Mouse (Mus musculus): ENCODE measurements around the gene Osbpl11. TPM values are rescaled to one million over a fixed set of nuclear protein-coding genes. Genes with fewer than 3 reads are reported as not detected.

Gene Osbpl11
- 10.8 TPM for polyA plus RNA-seq (2017; shearing (Covaris generic))

DNA sequence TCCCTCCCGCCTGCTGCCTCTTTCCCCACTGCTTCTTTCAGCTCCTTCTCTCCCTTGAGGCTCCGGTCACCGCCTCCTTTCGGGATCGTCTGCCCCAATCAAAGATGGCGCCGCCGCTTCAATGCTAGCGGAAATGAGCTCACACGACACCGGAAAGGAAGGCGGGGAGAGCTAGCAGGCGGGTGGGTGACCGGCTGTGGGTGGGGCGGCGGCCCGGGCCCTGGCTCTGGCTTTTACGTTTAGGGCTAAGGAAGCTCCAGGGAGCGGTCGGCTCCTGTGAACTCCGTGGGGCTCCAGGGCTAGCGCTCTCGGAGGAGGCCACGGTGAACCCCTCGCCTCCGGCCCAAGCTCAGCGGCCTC lies at the start of gene Osbpl11:
Osbpl11 (plus strand) TSS at position 171 of the 360 bp plus-strand sequence.

DNA sequence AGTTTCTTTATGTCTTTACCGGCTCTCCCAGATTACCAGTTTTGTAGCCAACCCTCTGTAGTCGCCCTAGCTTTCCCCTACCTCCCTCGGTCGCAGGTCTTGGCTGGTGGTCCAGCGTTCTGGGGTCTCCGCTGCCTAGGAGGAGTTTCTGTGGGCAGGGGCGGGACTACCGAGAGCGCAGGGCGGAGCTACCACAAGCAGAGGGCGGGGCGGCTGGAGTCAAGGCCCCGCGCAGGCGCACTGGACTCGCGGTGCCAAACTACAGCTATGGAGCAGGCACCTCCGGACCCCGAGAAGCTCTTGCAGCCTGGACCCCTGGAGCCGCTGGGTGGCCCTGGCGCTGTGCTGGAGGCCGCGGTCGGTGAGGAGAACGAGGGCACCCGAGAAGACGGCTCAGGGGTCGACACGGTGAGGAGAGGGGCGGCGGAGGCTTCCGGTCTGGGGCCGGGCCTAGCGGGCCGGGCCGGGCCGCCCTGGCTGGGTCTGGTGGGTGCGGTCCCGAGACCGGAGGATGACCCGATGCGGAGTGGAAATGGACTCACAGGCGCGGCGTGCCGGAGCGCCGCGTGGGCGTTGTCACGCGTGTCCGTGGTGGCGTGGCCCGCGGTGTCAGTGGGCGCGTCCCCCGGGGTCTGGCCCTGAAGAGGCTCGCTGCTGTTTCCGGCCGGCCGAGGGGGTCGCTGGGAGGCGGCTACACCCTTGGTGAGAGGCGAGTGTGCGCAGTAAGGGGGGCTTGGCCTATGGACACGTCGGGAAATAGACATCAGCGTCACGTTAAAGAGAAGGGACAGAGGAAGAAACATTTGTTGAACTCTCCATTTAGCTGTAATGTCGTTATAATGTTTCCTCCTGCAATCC lies 66.6 kb downstream of the Osbpl11 start, which contains the start of gene Snx4:
Snx4 (plus strand) TSS at position 249 of the 858 bp plus-strand sequence.

Other genes starting within 250 kb of the Osbpl11 start
- 0.49 TPM for gene Iqcg, start 128.9 kb upstream of the Osbpl11 start, polyA plus RNA-seq (2017; shearing (Covaris generic))
- 658 TPM for gene Rpl35a, start 128.6 kb upstream of the Osbpl11 start, polyA plus RNA-seq (2017; shearing (Covaris generic))
- gene Lmln, start 122.5 kb upstream of the Osbpl11 start, polyA plus RNA-seq (2017; shearing (Covaris generic)) = 0.38 TPM
- 132 TPM for gene Snx4, start 66.4 kb downstream of the Osbpl11 start, polyA plus RNA-seq (2017; shearing (Covaris generic))
- gene Zfp148, start 195.8 kb downstream of the Osbpl11 start, polyA plus RNA-seq (2017; shearing (Covaris generic)) = 109 TPM